Mouse (Mus musculus) bone marrow, adult 2 months (tissue): ENCODE results near the gene Ces2b.

Experiments used
- CTCF ChIP-seq: fragments of 200-500 bp; IDR thresholded peaks from 2 replicates; pipeline ENCODE4 v1.5.1; 2011; ENCODE audit warnings: low read length, control low read depth; ENCODE audit not compliant: control insufficient read depth, insufficient read depth
- POLR2A ChIP-seq: fragments of 200-500 bp; IDR thresholded peaks from 2 replicates; pipeline ENCODE4 v1.6.1; 2011; ENCODE audit warnings: low read depth, mild to moderate bottlenecking, control low read depth, low read length, borderline replicate concordance; ENCODE audit not compliant: control insufficient read depth

DNA sequence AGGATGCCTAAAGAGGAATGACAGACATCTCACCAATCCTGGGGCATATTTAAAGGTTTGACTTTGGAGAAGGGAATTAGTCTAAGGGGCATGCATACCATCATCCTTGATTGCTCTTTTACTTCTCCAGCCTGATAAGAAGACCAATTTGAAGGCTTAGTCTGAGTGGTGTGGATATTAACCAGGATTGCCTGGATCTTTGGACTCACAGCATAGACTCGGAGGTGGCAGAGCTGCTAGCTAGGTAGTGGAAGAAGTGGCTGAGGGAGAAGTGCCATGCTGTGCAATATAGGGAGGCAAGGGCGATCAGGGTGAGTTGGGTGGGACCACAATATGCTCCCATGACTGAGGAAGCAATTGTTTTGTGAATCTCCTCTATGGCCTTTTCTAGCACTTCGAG lies 3.2 kb upstream of the Ces2b start:
- TF ChIP-seq CTCF (no peak), POLR2A (no peak)
